Mouse (Mus musculus) hindbrain, embryonic 16.5 days (tissue): Measurements from ENCODE around the gene Hpn. TPM values are rescaled to one million over a fixed set of nuclear protein-coding genes. Genes with fewer than 3 reads are reported as not detected.

Source experiments
- ATAC-seq: fragments of 200-750 bp; cut with Nextera tagmentation; 2 replicates; pipeline ENCODE4 v1.8.0; 2017; ENCODE audit warnings: moderate TSS enrichment, moderate library complexity
- H3K27ac ChIP-seq: fragments of 300-500 bp; sonication (generic); 2 replicates; pipeline ENCODE4 v1.5.1; 2014; ENCODE audit warnings: low read depth, mild to moderate bottlenecking, control low read depth, low read length, moderate library complexity
- H3K27me3 ChIP-seq: fragments of 300-500 bp; sonication (generic); replicated peaks from 2 replicates; pipeline ENCODE4 v1.6.1; 2014; ENCODE audit warnings: low read length; ENCODE audit not compliant: control insufficient read depth, insufficient read depth
- H3K36me3 ChIP-seq: fragments of 300-500 bp; sonication (generic); 2 replicates; pipeline ENCODE4 v1.6.1; 2014; ENCODE audit warnings: mild to moderate bottlenecking, low read length, moderate library complexity, mixed read lengths; ENCODE audit not compliant: control insufficient read depth, insufficient read depth
- H3K4me1 ChIP-seq: fragments of 300-500 bp; sonication (generic); 2 replicates; pipeline ENCODE4 v1.6.1; 2014; ENCODE audit warnings: low read depth, low read length; ENCODE audit not compliant: control insufficient read depth, insufficient read depth
- H3K4me2 ChIP-seq: fragments of 300-500 bp; sonication (generic); 2 replicates; pipeline ENCODE4 v1.6.1; 2014; ENCODE audit warnings: mild to moderate bottlenecking, low read length, control low read depth, moderate library complexity
- H3K4me3 ChIP-seq: fragments of 300-500 bp; sonication (generic); 2 replicates; pipeline ENCODE4 v1.5.1; 2014; ENCODE audit warnings: mild to moderate bottlenecking, low read length, control low read depth, moderate library complexity
- H3K9ac ChIP-seq: fragments of 300-500 bp; sonication (generic); 2 replicates; pipeline ENCODE4 v1.6.1; 2014; ENCODE audit warnings: low read depth, mild to moderate bottlenecking, control low read depth, low read length, moderate library complexity
- H3K9me3 ChIP-seq: fragments of 300-500 bp; sonication (generic); 2 replicates; pipeline ENCODE4 v1.6.1; 2014; ENCODE audit warnings: mild to moderate bottlenecking, low read length, moderate library complexity; ENCODE audit not compliant: control insufficient read depth
- WGBS: fragments of 180-500 bp; shearing (Covaris S2); extraction: QIAGEN DNeasy Blood & Tissue Kit; methylation state at CpG from one replicate; pipeline ENCODE4 v1.1.7; 2014; 5-methylcytosine and 5-hydroxymethylcytosine counted together
- polyA plus RNA-seq: library from polyadenylated mRNA; unstranded; fragments of >200 nt; fragmentation: Nextera tagmentation; extraction: Ambion mirVana; gene quantifications from 2 replicates; pipeline ENCODE4 v1.2.1, GENCODE M21; 2015

Gene Hpn
- polyA plus RNA-seq, 1 experiment from 2014 or later, result 0.75 TPM

GRCm38 (mm10) chr7:31059108-31059507 is 56.0 kb downstream of the Hpn start, which contains the start of gene Lgi4:
Gene Lgi4, plus strand, starts transcription at chr7:31059342.
- ATAC-seq, result peak; percentile 55
- H3K9ac ChIP-seq, result no peak within 1 kb of the TSS

GRCm38 (mm10) chr7:31058211-31058610 is 56.9 kb downstream of the Hpn start:
- Histone ChIP-seq H3K27ac (no peak overlapping the region), H3K9me3 (no peaks in the 10 kb centered on the region), H3K9ac (no peak overlapping the region), H3K4me2 (no peak overlapping the region), H3K4me3 (no peak overlapping the region), H3K36me3 (no peaks in the 10 kb centered on the region), H3K27me3 (peaks cover 6% of the 10 kb centered on the region; the same call in 1 of the 2 replicates), H3K4me1 (no peaks in the 10 kb centered on the region)
- WGBS, result 87% methylated on average over 6 of the region's 6 CpGs
- ATAC-seq, result no peak

More at GRCm38 (mm10) chr7:31059108-31059507, 56.0 kb downstream of the Hpn start, which contains the start of gene Lgi4:
- Histone ChIP-seq H3K4me2 (no peak within 1 kb of the TSS), H3K27ac (no peak within 1 kb of the TSS), H3K36me3 (no peaks in the 10 kb centered on the region), H3K27me3 (peaks cover 6% of the 10 kb centered on the region; the same call in 1 of the 2 replicates), H3K4me1 (no peaks in the 10 kb centered on the region), H3K4me3 (no peak within 1 kb of the TSS), H3K9me3 (no peaks in the 10 kb centered on the region)
- 10% methylated on average over 2 of the region's 2 CpGs for WGBS

- Histone ChIP-seq H3K27ac (no peak overlapping the region), H3K36me3 (no peaks in the 10 kb centered on the region), H3K4me2 (no peak overlapping the region), H3K4me1 (peaks cover 3% of the 10 kb centered on the region), H3K9me3 (no peaks in the 10 kb centered on the region), H3K27me3 (peaks cover 9% of the 10 kb centered on the region), H3K4me3 (no peak overlapping the region), H3K9ac (no peak overlapping the region)
- no peak for ATAC-seq
- WGBS, result 73% methylated on average over 5 of the region's 5 CpGs
Observed at GRCm38 (mm10) chr7:31057730-31058129, 57.4 kb downstream of the Hpn start.

GRCm38 (mm10) chr7:31057071-31057470 is 58.0 kb downstream of the Hpn start, which contains the start of gene Fxyd1:
Gene Fxyd1, minus strand, starts transcription at chr7:31057199.
- Histone ChIP-seq H3K4me3 (no peak within 1 kb of the TSS), H3K9ac (no peak within 1 kb of the TSS), H3K36me3 (no peaks in the 10 kb centered on the region), H3K4me1 (peaks cover 8% of the 10 kb centered on the region), H3K9me3 (no peaks in the 10 kb centered on the region), H3K27ac (no peak within 1 kb of the TSS), H3K4me2 (no peak within 1 kb of the TSS), H3K27me3 (peaks cover 9% of the 10 kb centered on the region)
- no peak for ATAC-seq
- WGBS, result 84% methylated on average over 2 of the region's 2 CpGs

- H3K4me1 ChIP-seq, result peaks cover 14% of the 10 kb centered on the region
- ATAC-seq, result no peak
- WGBS, result 71% methylated on average over 7 of the region's 7 CpGs
- H3K36me3 ChIP-seq, result no peaks in the 10 kb centered on the region
- H3K9me3 ChIP-seq, result no peaks in the 10 kb centered on the region
- H3K27me3 ChIP-seq, result peaks cover 12% of the 10 kb centered on the region
- H3K27ac ChIP-seq, result no peak overlapping the region
- no peak overlapping the region for H3K9ac ChIP-seq
- H3K4me3 ChIP-seq, result no peak overlapping the region
- no peak overlapping the region for H3K4me2 ChIP-seq
Observed at GRCm38 (mm10) chr7:31056448-31056847, 58.6 kb downstream of the Hpn start.

GRCm38 (mm10) chr7:31055883-31056282 is 59.2 kb downstream of the Hpn start:
- Histone ChIP-seq H3K4me1 (peaks cover 20% of the 10 kb centered on the region), H3K9me3 (no peaks in the 10 kb centered on the region), H3K27me3 (peaks cover 17% of the 10 kb centered on the region), H3K4me3 (no peak overlapping the region), H3K4me2 (no peak overlapping the region), H3K27ac (no peak overlapping the region), H3K9ac (no peak overlapping the region), H3K36me3 (no peaks in the 10 kb centered on the region)
- no peak for ATAC-seq
- WGBS, result 20% methylated on average over 3 of the region's 4 CpGs

DNA sequence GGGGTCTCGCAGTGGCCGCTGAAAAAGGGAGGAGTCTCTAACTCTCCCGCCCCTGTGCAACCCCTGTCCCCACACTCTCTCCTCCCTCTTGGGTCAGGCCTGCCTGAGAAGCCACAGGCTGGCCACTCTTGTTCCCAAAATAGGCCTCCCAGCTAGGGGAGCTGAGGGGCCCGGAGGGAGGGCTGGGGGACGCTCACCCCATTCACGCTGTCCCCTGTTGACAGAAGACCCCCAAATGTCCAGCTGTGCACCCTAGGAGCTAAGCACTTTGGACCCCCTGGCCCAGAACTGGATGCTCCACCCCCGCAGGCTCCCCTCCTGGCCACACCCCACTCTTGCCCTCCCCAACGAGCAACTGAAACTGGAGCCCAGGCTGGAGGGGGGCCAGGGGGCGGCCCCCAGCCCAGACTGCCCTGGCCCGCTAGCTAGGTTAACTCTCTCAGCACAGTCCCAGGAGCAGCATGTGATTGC is 59.7 kb downstream of the Hpn start:
- ATAC-seq, result no peak
- H3K27ac ChIP-seq, result no peak overlapping the region
- no peaks in the 10 kb centered on the region for H3K9me3 ChIP-seq
- 0 out of 2 replicates have a peak overlapping the region, but pooled peaks have one; percentile 1 for H3K9ac ChIP-seq
- WGBS, result 11% methylated on average over 10 of the region's 10 CpGs
- peak overlapping the region; percentile 5; the same call in 1 of the 2 replicates for H3K4me3 ChIP-seq
- H3K4me1 ChIP-seq, result peaks cover 23% of the 10 kb centered on the region
- no peaks in the 10 kb centered on the region for H3K36me3 ChIP-seq
- peak overlapping the region; percentile 5; the same call in 1 of the 2 replicates for H3K4me2 ChIP-seq
- H3K27me3 ChIP-seq, result peaks cover 19% of the 10 kb centered on the region

DNA sequence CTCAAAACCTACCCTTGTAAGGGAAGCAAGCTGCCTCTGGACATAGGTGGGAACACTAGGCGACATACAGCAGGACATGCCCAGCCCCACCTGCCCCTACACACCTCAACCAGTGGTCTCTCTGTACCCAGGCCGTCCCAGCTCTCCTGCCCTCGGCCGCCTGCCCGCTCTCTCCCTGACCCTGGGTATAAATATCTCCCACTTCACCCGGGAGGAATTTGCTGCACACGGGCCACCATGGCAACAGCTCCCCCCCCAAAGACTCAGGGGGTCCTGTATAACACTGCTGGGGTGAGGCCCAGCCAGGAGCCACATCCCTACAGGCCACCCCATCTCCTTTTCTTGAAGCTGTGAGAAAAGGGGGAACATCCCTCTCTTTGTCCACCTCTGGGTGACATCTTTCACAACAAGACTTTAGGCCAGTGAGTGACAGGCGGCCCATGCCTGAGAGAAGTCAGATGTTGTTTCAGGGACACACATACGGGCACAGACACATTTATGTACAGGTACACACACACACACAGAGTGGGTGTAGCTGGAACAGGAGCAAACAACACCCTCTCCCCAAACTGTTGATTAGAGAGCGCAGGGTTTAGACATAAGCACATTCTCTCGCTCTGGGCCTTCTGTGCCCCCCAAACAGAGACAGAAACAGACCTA is 60.3 kb downstream of the Hpn start:
- Histone ChIP-seq H3K36me3 (no peaks in the 10 kb centered on the region), H3K4me3 (no peak overlapping the region), H3K27me3 (peaks cover 19% of the 10 kb centered on the region), H3K9me3 (no peaks in the 10 kb centered on the region), H3K9ac (no peak overlapping the region), H3K4me2 (peak overlapping the region; percentile 8; the same call in 1 of the 2 replicates), H3K27ac (no peak overlapping the region), H3K4me1 (peaks cover 29% of the 10 kb centered on the region)
- no peak for ATAC-seq
- WGBS, result 44% methylated on average over 11 of the region's 11 CpGs

- Histone ChIP-seq H3K9ac (no peak overlapping the region), H3K4me3 (no peak overlapping the region), H3K36me3 (no peaks in the 10 kb centered on the region), H3K4me1 (peaks cover 33% of the 10 kb centered on the region), H3K27me3 (peaks cover 19% of the 10 kb centered on the region), H3K9me3 (no peaks in the 10 kb centered on the region), H3K4me2 (no peak overlapping the region), H3K27ac (no peak overlapping the region)
- no peak for ATAC-seq
- 27% methylated on average over 10 of the region's 10 CpGs for WGBS
Observed at GRCm38 (mm10) chr7:31053882-31054447, 61.1 kb downstream of the Hpn start.
